Mouse (Mus musculus): ENCODE measurements around the gene Dlgap3.
A peak's percentile ranks its signal among the peaks of the same experiment; 100 is the strongest.

Gene Dlgap3

GRCm38 (mm10) chr4:127168914-127169345, at the start of gene Dlgap3:
Gene Dlgap3 (plus strand): TSS chr4:127169204.
- peak; percentile 47 for DNase-seq (ENCODE audit: low read depth, low spot score)

GRCm38 (mm10) chr4:127123391-127123790, 45.6 kb upstream of the Dlgap3 start, which contains the start of gene Tmem35b:
Gene Tmem35b (plus strand): TSS chr4:127123691.
- DNase-seq (ENCODE audit: low read depth, low spot score): no peak

- DNase-seq (ENCODE audit: low read depth, low spot score): peak; percentile 86
These were observed 44.7 kb upstream of the Dlgap3 start for GRCm38 (mm10) chr4:127124331-127124730.

- DNase-seq (ENCODE audit: low read depth, low spot score): peak; percentile 94
These were observed 43.1 kb upstream of the Dlgap3 start for GRCm38 (mm10) chr4:127125834-127126463.

- no peak for DNase-seq (ENCODE audit: low read depth, low spot score)
These were observed 34.3 kb upstream of the Dlgap3 start for GRCm38 (mm10) chr4:127134687-127135086.

GRCm38 (mm10) chr4:127137591-127137990, 31.4 kb upstream of the Dlgap3 start:
- DNase-seq (ENCODE audit: low read depth, low spot score): no peak

- DNase-seq (ENCODE audit: low read depth, low spot score): peak; percentile 68
These were observed 30.5 kb upstream of the Dlgap3 start for GRCm38 (mm10) chr4:127138486-127138885.

- no peak for DNase-seq (ENCODE audit: low read depth, low spot score)
These were observed 19.0 kb upstream of the Dlgap3 start for GRCm38 (mm10) chr4:127150031-127150430.

- DNase-seq (ENCODE audit: low read depth, low spot score): no peak
These were observed 15.7 kb upstream of the Dlgap3 start for GRCm38 (mm10) chr4:127153345-127153744.

GRCm38 (mm10) chr4:127155757-127156156, 13.2 kb upstream of the Dlgap3 start:
- peak; percentile 84 for DNase-seq (ENCODE audit: low read depth, low spot score)

- DNase-seq (ENCODE audit: low read depth, low spot score): peak; percentile 90
These were observed 11.3 kb upstream of the Dlgap3 start for GRCm38 (mm10) chr4:127157746-127158145.

- DNase-seq (ENCODE audit: low read depth, low spot score): no peak
These were observed 5.1 kb upstream of the Dlgap3 start for GRCm38 (mm10) chr4:127163926-127164325.

- DNase-seq (ENCODE audit: low read depth, low spot score): no peak
These were observed 1.9 kb upstream of the Dlgap3 start for GRCm38 (mm10) chr4:127167096-127167495.

- DNase-seq (ENCODE audit: low read depth, low spot score): no peak
These were observed 1.3 kb upstream of the Dlgap3 start for GRCm38 (mm10) chr4:127167731-127168130.

- peak; percentile 87 for DNase-seq (ENCODE audit: low read depth, low spot score)
These were observed 642 bp upstream of the Dlgap3 start for GRCm38 (mm10) chr4:127168211-127168913.

- DNase-seq (ENCODE audit: low read depth, low spot score): peak; percentile 60
These were observed 580 bp downstream of the Dlgap3 start for GRCm38 (mm10) chr4:127169346-127170221.

GRCm38 (mm10) chr4:127170866-127171265, 1.9 kb downstream of the Dlgap3 start:
- DNase-seq (ENCODE audit: low read depth, low spot score): no peak

GRCm38 (mm10) chr4:127171341-127171905, 2.4 kb downstream of the Dlgap3 start:
- DNase-seq (ENCODE audit: low read depth, low spot score): no peak

- DNase-seq (ENCODE audit: low read depth, low spot score): no peak
These were observed 3.1 kb downstream of the Dlgap3 start for GRCm38 (mm10) chr4:127172119-127172518.

GRCm38 (mm10) chr4:127172614-127173013, 3.6 kb downstream of the Dlgap3 start:
- no peak for DNase-seq (ENCODE audit: low read depth, low spot score)

GRCm38 (mm10) chr4:127173461-127173860, 4.5 kb downstream of the Dlgap3 start:
- DNase-seq (ENCODE audit: low read depth, low spot score): peak; percentile 83

Data from R1 (cell line).